Mouse (Mus musculus): Measurements from ENCODE around the gene Nkap. TPM values are rescaled to one million over a fixed set of nuclear protein-coding genes. Genes with fewer than 3 reads are reported as not detected.

Gene Nkap
- polyA plus RNA-seq (2012) = 4.5 and 4.7 TPM in 2 replicates

GRCm38 (mm10) chrX:37126671-37127358 lies at the start of gene Nkap:
Gene Nkap (plus strand): TSS chrX:37126795.

GRCm38 (mm10) chrX:37084927-37085660 lies 41.5 kb upstream of the Nkap start, which contains the start of gene Rpl39:
Gene Rpl39 (minus strand): TSS chrX:37085402.

DNA sequence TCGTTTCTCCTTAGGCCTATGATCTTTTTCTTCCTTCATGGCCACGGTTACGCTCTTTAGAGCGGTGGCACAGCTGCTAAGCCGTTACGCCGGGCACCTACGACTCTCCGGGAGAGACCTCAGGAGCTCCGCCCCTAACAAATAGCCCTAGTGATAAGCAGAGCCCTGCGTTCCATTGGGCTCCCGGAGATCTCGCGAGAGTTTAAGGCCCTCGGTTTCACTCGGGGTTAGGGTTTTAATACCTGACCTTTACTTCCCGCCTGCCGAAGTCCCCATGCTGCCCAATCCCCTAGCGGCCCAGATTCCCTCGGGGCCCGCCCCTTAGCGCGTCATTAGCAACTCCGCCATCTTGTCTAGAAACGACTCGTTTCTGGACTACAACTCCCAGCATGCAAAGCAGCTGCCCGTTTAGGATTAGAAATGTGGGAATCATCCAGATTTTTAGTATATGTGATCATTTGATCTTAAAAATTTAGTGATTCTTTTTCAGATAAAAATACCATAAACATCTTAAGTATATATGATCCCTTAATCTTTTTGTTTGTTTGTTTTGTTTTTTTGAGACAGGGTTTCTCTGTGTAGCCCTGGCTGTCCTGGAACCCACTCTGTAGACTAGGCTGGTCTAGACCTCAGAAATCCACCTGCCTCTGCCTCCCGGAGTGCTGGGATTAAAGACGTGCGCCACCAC lies 16.3 kb upstream of the Nkap start, which contains the start of gene Upf3b:
TSS of gene Upf3b (minus strand) at position 130 of the 688 bp plus-strand sequence.

DNA sequence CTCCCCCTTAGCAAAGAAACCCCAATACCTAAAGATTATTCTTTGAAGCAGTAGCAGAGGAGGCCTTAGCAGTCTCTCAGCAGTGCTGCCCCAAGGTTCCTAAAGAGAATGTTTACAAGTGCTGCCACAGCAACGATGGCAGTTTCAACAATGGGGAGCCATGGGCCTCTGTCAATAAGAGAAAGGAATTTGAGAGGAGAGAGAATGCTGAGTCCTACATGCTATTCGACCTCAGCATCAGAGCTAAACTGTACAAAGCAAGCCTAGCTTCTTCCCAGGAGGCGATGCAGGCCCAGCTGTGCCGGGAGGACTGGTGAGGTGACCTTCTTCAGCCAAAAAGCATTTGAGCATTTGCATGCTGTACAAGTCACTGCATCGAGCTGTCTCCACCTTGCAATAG lies 42.1 kb downstream of the Nkap start, which contains the start of gene Akap14:
TSS of gene Akap14 (minus strand) at position 101 of the 400 bp plus-strand sequence.

DNA sequence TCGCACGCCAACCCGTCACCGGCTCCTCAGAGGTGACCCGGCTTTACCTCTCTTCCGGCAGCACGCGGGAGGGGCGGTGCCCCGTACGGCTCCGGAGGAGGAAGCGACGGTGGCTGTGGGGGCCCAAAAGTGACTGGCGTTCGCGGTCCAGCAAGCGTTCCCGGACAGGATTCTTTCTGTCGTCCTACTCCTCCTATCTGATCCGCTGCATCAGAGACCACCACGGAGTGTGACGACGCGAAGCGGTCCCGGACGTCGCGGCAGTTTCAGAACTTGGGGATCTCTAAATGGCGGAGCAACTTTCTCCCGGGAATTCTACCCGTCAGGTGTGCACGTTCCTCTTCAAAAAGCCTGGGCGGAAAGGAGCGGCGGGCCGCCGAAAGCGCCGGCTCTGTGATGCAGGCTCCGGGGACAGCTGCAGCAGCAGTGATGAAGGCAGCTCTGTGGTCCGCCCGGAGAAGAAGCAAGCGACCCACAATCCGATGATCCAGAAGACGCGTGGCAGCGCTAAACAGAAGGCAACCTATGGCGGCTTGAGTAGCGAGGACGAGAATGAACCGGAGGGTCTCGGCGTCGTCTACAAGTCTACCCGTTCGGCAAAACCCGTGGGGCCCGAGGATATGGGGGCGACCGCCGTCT lies 64.6 kb downstream of the Nkap start, which contains the start of the genes Ndufa1 and Rnf113a1:
TSS of gene Ndufa1 (minus strand) at position 59 of the 639 bp plus-strand sequence.
TSS of gene Rnf113a1 (plus strand) at position 141 of the 639 bp plus-strand sequence.

Other genes with a start within 250 kb of the Nkap start
- gene Nkrf, start 223.9 kb upstream of the Nkap start, polyA plus RNA-seq (2012) = 1.1 and 1.4 TPM in 2 replicates
- gene Sept6, start 135.0 kb upstream of the Nkap start, polyA plus RNA-seq (2012) = 11.8 and 18.5 TPM in 2 replicates
- gene Sowahd, start 78.0 kb upstream of the Nkap start, polyA plus RNA-seq (2012) = 0.70 and 0.79 TPM in 2 replicates
- 334 and 387 TPM in 2 replicates for gene Rpl39, start 41.4 kb upstream of the Nkap start, polyA plus RNA-seq (2012)
- 7.4 and 13.5 TPM in 2 replicates for gene Upf3b, start 16.5 kb upstream of the Nkap start, polyA plus RNA-seq (2012)
- gene Akap14, start 42.0 kb downstream of the Nkap start, polyA plus RNA-seq (2012) = not detected in 2 replicates
- gene Ndufa1, start 64.4 kb downstream of the Nkap start, polyA plus RNA-seq (2012) = 322 and 341 TPM in 2 replicates
- 5.8 and 6.3 TPM in 2 replicates for gene Rnf113a1, start 64.5 kb downstream of the Nkap start, polyA plus RNA-seq (2012)
- gene Gm9, start 84.2 kb downstream of the Nkap start, polyA plus RNA-seq (2012) = not detected in 2 replicates
- gene Rhox1, start 95.5 kb downstream of the Nkap start, polyA plus RNA-seq (2012) = not detected in 2 replicates
- not detected in 2 replicates for gene Rhox2a, start 118.2 kb downstream of the Nkap start, polyA plus RNA-seq (2012)
- not detected in 2 replicates for gene Rhox3a, start 123.1 kb downstream of the Nkap start, polyA plus RNA-seq (2012)
- gene Rhox4a, start 138.5 kb downstream of the Nkap start, polyA plus RNA-seq (2012) = not detected in 2 replicates